Mouse (Mus musculus): ENCODE measurements at regions not wholly inside any gene's neighbourhood (a gene's known extent, or its start where the extent isn't known, plus 50 kb on each side); places are given as distances from the start of the nearest gene placed in this dataset.
A peak's percentile ranks its signal among the peaks of the same experiment; 100 is the strongest.

DNA sequence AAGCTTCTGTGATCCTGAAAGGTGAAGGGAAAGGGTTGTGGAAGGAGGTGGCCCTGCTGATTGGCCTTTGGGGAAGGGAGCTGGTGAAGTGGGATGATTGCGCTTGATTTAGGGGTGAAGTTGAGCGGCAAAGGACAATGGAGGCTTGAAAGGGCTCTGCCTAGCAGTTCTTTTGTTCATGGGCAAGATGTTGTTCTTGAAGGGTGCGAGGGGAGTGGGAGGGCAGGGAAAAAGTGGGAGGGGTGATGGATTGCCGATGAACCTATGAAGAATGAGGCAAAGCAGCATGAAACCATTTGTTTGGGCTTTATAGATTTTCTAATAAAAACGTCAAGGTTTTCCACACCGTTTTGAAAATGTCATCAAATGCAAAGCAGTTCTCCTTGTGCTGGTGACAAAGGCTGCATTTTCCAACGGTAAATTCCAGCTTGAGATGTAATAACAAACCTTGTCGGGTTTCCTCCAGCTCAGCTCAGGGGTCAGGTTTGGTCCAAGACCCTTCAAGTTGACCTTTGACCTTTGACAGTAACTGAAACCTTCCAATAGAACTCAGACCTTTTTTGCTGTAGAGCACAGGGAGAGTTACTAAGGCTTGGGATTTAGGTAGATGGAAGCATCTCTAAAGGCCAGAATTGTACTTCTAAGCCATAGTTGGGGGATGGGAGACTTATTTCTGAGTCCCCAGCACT lies 767.2 kb upstream of the Car8 start:
- DNase-seq (ENCODE audit: low read depth): no peak

DNA sequence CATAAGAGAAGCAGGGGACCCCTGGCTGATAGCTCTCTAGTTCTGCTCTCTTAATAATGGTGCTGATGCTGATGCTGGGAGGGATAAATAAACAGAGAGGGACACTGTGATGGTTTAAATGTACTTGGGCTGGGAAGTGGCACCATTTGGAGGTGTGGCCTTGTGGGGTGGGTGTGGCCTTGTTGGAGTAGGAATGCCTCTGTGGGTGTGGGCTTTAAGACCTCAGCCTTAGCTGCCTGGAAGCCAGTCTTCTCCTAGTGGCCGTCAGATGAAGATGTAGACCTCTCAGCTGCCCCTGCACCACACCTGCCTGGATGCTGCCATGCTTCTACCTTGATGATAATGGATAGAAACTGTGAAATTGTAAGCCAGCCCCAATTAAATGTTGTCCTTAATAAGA lies 765.0 kb upstream of the Car8 start:
- no peak for DNase-seq (ENCODE audit: low read depth)

DNA sequence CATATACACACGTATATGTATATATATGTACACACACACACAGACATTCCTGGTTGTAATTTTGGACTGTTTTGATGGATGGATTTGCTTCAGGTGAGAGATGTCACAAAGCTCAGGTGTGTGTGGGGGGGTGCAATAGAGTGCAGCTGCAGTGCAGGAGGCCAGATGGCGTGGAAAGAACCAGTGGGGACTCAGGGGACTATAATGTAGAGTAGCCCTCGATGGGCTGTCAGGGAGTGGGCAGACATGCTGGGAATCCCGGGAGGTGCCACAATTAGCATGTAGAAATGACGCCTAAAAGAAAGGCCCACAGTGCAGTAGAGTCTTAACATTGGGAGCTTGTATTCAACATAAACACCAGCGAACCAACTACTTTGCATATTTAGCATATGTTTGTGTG lies 763.5 kb upstream of the Car8 start:
- DNase-seq (ENCODE audit: low read depth): no peak

DNA sequence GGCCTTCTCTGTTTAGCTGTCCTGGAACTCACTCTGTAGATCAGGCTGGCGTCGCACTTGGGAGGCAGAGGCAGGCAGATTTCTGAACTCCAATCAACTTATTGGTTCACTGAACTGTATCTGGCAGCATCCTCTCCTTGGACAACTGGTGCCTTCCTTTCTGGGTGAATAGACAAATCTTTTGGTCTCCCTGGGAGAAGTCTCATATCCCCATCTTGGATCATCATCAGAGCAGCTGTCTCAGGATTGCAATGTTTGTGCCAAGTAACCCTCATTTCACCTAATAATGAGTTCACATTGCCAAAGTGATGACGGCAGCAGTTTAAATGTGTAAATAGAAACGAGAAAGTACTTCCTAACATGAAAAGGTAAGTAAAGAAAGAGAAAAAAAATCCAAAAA lies 759.8 kb upstream of the Car8 start:
- no peak for DNase-seq (ENCODE audit: low read depth)

DNA sequence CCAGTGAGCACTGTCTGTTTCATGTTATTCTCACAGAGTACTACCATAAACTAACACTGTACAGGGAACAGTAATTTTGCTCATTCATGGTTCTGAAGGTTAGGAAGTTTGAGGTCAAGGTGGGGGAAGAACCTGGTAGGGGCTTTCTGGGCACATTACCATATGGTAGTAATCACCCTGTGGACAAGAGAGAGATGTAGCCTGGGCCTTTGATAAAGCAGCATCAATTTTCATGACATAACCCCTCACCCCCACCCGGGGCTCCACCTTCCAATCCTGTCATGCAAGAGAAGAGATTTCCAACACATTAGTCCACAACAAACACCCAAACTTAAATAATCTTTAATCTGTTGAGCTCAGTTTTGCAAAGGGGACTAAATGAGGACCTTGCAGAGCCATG lies 753.3 kb upstream of the Car8 start:
- DNase-seq (ENCODE audit: low read depth): no peak

DNA sequence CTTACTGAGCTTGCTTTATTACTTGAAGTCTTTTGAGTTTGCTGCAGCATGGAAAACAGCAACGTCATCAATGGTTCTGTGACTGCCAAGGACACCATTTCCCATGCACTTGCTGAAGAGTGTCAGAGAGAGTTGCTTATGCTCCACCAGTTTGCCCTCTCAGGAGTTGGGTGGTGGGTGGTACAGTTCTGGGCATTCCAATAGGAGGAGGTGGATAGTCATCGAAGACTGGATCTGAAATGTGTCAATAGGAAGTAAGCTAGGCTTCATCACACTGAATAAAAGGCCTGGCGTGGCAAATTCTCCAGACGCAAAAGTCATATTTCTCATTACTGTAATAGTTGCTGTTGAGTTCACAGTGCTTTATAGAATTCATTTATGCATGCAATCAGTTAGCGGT lies 751.7 kb upstream of the Car8 start:
- DNase-seq (ENCODE audit: low read depth): no peak

DNA sequence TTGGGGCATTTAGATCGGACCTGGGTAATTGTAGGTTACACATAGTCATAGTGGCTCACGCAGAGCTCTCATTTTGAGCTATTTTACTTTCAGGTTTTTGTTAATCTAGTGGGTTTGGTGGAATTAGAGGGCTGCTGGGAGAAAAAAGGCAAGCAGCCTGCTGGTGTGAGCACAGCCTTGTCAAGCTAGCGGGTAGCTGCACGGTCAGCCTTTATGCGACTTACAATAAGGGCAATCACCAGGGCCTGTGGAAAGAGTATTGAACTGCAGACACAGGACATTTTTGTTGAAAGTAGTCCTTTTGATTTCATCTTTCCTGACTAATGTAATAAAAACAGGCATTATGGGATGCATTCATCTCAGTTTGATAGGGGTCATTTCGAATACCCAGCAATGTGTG lies 750.8 kb upstream of the Car8 start:
- no peak for DNase-seq (ENCODE audit: low read depth)

DNA sequence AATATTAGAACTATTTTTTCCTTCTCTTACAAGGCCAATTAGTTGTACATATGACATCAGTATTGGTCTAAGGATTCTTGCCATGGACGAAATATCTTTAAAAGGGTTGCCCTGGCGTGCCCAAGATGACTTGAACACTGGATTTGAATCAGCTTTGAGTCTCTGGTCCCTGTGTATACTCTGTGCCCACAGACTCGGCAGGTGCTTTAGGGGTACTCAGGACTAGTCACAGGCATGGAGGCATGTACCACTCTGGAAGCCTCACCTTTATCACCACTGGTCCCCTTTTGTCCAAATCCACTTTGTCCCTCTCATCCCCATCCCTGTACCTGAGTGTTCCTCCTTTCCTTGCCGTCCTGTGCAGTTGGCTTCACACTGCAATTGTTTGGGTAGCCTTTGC lies 750.3 kb upstream of the Car8 start:
- no peak for DNase-seq (ENCODE audit: low read depth)

DNA sequence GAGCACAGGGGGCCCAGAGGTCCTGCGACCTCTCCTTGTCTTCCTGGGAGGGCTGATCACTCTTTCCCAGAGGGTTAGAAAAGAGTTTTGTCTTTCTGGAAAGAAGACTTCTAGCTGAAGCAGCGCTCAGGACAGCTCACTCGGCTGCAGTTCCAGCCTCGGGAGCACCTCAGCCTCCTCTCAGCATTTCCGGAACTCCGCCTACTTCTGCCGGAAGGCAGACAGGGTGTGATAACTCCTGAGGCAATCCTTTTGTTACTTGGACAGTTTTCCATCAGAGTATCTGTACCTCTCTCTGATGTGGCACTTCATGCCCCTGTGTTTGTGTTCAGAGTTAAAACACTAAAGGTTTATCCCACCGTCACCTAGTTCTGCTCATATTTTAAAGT lies 749.5 kb upstream of the Car8 start:
- peak; percentile 47 for DNase-seq (ENCODE audit: low read depth)

DNA sequence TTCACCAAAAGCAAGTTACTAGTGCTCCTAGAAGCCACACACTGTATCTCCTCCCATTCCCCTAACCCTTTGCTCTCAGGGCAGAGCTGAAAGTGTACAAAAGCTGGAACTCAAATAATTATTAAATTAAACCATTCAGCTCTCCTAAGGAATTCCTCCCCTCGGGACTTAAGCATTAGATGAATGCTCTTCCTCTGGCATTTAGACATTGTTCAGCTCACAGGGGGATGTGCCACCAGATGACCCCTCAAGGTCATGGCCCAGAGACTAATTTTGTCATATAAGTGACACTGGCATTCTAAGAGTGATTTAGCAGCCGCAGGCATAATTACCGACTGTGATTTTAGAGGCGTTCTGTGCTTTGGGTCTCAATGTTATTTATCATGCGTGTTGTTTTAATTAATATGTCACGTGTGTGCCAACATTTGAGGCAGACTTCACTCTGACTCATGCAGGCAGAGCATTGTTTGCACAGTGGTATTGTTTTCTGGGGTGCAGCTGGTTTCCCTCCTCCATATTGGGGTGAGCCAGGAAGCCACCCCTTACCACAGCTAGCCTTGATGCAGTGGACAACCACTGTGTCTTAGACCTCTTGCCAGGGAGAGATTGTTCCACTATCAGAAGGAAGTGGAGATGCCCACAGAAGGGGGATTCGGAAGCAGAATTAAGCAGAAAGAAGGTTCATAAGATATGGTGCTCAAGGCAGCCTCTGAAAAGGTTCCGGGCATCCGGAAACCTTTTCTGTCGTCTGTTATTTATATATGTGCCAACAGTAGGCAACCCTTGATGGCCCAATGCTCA lies 748.9 kb upstream of the Car8 start:
- no peak for DNase-seq (ENCODE audit: low read depth)

DNA sequence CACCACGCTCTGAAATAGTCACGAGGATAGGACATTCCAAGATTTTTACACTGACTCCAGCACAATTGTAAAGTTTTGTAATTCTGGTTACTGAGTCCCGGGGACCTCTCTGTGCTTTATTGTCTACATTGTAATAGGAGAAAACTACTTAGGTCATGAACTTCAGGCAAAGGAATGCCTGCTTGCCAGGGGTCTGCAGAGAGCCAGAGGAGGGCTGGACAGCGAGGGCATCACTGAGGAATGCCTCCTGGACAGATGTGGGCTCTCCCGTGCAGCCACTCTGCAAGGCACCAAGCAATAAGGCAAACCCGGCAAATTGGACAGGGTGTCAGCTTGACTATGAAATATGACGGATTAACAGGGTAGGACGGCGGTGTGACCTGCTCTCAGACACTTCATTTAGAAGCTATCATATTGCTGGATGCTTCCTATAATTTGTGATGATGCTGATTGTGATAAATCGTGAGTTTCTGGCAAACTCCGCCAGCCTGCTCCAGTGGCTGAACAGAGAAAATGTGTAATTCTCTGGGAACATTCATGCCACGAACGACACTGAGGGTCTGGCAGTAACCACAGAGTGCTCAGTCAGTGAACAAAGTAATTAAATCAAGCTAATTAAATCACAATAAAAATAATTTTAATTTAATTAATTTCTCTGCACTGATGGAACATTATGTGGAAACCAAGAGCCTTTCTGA lies 747.7 kb upstream of the Car8 start:
- DNase-seq (ENCODE audit: low read depth): no peak

DNA sequence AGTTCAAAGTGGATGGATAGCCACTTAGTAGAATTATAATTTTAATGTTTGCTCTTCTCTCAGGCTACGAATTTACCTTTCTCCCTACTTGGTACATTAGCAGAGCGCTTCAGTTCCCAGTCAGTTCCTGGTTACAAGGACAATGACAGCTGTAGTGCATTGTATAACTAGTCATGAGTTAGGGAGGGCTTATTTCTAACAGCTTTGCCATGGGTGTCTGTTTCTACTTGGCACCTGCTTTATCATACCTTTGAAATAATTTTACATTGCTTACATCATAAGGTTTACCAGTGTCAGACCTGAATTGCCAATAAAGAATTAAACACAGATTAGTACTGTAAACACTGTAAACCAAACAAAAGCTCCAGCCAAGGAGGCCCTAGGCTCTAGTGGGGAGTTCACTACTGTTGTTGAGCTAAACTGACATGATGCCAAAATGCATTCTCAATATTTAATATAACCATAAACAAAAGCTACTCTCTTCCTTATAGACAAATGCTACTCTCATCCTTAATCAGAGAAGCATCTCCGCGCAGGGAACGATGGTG lies 745.3 kb upstream of the Car8 start:
- no peak for DNase-seq (ENCODE audit: low read depth)

DNA sequence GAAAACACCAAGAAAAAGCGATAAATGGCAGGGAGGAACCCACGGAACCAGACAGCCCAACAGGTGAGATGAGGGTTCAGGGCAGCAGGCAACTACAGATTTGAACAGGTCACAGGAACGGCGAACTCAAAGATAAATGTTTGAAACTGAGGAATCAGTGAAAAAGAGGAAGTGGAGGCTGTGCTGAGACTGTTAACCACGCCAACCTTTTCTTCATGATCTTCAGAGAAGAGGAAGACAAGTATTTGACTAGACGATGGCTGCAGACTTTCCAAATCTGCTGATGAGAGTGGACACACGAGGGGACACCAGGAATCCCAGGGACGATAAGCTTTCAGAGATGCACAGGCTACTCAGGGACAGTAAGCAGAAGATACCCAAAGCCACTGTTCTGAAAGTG lies 740.1 kb upstream of the Car8 start:
- DNase-seq (ENCODE audit: low read depth): peak; percentile 40

DNA sequence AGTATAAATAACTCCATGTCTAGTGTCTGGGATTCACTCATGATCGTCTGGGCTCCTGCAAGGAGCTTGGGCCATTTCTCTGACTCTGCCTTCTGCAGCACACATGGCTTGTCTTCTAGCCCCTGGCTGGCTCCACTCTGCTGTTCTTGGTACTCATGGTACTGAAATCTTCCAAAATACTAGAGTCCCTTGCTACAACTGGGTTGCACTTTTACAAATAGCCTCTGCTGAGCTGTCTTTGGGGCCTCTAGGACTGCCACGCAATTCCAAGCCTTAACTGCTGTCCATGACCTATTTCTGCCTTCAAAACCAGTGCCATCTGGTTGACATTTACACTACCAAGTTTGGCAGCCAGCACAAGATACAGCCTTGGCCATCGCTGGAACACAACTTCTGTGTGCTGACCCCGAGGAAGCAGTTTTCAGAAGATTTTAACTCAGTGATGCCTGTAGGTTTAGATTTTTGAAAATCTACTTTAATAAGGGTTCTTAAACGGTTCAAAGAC lies 731.2 kb upstream of the Car8 start:
- DNase-seq (ENCODE audit: low read depth): no peak

DNA sequence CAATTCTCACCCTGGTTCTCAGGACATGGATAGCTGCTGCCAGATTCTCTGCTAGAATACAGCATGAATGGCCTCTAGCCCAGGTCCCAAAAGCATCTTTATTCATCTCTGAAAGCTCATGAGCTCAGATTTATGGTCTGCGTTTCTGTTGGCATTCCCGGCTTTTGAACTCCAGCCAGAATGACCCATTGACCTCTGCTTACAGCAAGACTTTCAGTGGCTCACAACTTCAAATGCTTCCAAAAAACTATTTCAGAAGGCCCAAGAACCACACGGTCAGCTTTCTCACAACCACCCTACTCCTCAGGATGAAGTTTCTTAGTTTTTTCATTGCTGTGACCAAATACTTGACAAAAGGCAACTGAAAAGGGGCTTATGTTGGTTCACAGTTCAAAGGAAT lies 729.9 kb upstream of the Car8 start:
- no peak for DNase-seq (ENCODE audit: low read depth)

DNA sequence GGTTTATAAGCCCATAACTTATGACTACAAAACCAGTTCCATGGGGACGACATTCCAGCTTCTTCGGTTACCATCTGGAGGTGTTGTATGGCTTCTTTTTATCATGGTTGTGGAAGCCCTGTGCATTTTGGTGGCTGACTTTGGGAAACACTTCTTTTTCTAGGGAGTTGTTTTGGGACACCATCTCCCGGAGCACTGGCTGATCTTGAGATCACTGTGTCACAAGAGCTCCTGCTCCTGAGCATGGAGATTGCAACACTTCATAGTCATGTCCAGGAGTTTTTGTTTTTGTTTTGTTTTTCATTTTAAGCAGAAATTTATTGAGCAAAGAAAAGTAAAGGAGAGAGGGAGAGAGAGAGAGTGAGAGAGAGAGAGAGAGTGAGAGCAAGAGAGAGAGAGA lies 729.1 kb upstream of the Car8 start:
- DNase-seq (ENCODE audit: low read depth): no peak

DNA sequence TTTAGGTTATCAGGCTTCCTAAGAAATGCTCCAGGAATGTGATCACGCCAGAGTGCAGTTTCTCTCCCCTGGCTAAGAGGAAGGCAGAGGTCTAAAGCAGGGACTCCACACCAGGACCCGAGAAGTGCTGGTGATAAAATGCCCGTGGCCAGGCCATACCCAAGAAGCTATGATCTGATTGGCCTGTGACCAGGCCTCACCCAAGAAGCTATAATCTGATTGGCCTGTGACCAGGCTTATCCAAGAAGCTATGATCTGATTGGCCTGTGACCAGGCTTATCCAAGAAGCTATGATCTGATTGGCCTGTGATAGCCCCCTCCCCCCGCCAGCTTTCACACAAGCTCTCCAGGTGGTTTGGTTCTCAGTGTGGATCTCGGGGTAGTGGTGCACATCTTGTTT lies 726.7 kb upstream of the Car8 start:
- DNase-seq (ENCODE audit: low read depth): no peak

DNA sequence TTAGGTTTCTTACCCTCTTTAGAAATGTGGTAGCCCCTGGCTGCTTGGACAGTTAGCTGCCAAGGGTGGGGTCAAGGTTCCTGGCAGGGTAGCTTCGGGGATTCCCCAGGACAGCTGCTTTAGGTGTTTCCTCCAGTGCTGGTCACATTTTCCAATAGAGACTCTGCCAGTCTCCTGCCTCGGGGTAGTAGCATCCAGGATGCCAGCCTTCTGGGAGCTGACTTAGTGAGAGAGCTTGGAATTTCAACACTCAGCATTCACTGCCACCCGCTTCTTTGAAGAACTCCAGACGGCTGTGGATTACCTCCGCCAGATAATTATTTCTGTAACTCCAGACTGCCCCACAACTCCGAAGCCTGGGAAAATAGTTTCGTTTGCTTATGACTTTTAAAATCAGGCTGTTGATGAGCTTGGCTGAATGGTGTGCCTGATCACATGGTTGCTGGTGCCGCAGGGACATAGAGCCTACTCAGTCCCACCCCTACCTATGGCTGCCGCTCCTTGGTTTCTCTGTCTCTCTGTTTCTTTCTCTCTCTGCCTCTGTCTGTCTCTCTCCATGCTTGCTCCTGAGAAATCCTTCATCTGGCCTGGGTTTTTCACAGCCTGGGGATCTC lies 724.2 kb upstream of the Car8 start:
- DNase-seq (ENCODE audit: low read depth): no peak

DNA sequence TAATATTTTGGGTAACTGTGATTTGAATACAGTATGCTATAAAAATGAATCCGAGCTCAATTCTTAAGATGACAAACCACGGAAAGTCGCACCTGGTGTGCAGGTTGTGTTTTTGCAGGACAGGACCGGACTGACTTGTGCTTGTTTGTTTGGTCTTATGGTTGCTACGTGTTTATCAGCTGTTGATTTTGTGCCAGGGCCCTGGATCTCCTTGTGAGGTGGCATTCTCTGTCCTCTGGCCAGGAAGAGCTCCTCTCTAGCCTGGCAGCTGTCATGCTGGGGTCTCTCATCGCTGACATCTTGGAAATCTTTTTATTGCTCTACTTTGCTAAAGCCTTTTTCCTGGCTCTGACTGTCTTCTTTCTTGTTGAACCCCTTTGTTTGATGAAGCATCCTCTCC lies 723.0 kb upstream of the Car8 start:
- DNase-seq (ENCODE audit: low read depth): no peak

DNA sequence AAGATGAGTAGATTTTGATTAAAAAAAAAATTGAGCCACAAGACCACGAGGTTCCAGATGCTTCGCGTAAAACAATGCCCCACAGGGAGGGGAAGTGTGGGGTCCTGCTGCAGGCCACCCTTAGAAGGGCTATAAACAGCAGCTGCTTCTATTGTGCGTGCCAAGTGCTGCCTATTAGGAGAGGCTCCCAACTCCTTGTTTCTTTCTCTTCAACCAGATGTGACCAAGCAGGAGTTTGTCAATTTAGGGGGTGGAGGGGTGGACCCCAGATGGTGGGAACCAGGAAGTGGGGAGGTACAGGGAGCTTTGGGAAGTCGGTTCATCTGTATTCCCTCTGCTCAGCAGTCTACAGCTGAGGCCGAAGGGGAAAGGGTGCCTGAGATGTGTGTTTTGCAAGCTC lies 718.9 kb upstream of the Car8 start:
- no peak for DNase-seq (ENCODE audit: low read depth)

DNA sequence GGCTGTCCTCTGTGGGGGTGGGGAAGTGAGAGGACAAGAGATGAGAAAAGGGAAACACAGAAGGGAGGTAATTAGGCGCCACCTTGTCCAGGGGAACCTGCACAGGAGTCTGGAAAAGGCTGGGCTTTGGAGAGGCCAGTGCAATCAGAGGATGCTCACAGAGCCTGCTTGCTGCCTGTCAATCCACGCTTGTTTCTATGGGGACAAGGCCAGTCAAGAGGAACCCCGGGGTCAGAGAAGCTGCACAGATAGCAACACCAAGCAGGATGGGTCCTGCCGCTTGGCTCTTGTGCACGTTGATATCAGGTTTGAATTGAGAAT lies 718.1 kb upstream of the Car8 start:
- no peak for DNase-seq (ENCODE audit: low read depth)

DNA sequence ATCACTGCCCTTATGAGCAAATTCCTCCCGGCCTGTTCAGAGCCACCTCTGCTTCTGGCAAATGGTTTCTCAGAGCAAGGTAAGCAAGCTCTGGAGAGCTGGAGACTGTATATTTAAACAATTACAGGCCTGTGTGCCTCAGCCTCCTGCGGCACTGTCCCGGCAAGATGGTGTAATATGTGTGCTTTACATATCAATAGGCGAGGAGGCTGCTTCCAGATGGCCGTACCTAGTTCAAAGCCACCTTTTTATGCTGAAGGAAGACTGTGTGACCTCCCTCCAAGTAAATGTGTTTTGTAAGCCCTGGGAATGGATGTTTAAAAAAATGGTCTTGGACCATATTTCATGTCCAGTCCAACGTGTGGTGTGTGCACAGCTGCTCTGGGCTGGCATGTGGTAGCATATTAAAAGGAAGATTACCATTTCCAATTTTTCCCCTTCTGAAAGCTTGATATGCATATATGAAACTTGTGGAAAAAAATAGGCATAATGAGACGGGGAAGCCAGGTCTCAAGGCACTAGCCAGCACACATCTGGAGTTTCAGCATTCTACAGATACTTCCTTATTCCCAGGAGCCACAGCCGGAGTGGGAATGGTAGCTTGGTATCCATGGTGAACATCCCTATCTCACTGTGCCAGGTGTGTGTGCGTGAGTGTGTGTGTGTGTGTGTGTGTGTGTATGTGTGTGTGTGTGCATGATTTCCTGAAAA lies 717.6 kb upstream of the Car8 start:
- no peak for DNase-seq (ENCODE audit: low read depth)
